Comparison of ENCODE assay signal across 8 mouse cellular contexts in the genomic region with DNA sequence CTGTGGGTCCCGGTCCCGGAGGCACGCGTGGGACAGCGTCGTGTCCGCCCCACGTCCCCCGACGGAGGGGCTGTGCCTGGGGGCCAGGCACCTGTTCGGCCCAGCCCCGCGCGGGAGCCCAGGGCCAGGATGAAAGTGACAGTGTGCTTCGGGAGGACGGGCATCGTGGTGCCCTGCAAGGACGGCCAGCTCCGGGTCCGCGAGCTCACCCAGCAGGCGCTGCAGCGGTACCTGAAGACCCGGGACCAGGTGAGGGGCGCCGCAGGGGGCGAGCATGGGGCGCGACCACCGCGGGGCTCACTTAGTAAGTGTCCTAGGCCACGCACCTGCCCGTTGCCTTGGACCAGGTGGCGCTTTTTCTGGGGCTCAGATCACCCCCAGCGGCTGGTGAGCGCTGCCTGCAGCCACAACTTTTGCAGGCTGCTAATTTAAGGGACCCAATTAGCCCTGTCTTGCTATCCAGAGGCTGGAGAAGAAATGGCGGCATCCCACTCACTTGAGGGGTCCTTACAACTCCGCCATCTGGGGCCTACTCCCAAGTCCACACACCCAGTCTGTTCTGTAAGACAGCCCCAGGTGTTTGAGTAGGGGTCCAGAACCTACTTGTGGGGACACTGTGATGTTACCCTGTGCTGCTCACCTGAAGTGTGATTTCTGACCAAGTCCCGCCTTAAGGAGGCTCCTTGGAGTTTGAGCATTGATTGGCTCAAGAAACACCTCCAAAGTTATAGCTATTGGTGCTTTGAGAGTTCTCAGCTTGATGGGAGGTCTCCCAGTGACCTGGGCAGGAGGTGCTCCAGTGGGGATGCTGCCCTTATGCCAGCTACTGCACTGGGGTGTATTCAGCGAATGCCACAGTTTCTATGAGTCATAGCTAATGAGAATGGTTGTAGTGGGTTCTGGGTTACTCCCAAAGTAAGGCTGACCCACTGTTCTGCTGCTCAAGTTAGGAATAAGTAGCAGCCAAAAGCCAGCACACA. TPM values are rescaled to one million over a fixed set of nuclear protein-coding genes. Genes with fewer than 3 reads are reported as not detected.
DNase-seq lines count a peak whose midpoint lies in the region; ATAC-seq and TF ChIP-seq lines count a peak whose summit lies in the region.

No protein-coding gene starts in this region.

- peak overlapping the region; percentile 67 for H3K4me3 ChIP-seq in forebrain, postnatal 0 days (ENCODE audit: low read depth, low read length)
- peak overlapping the region; percentile 89 for H3K4me3 ChIP-seq in hindbrain, postnatal 0 days (ENCODE audit: low read length)
- peak overlapping the region; percentile 73 for H3K4me3 ChIP-seq in liver, embryonic 12.5 days
- H3K4me3 ChIP-seq in neural tube, embryonic 11.5 days (ENCODE audit: low read depth, low read length): peak overlapping the region; percentile 93

- no peak overlapping the region for H3K27ac ChIP-seq in forebrain, postnatal 0 days (ENCODE audit: low read depth, low read length)
- peak overlapping the region; percentile 65; the same call in 1 of the 2 replicates for H3K27ac ChIP-seq in hindbrain, postnatal 0 days
- no peak overlapping the region for H3K27ac ChIP-seq in liver, embryonic 12.5 days
- H3K27ac ChIP-seq in neural tube, embryonic 11.5 days (ENCODE audit: low read depth, low read length): no peak overlapping the region

- H3K36me3 ChIP-seq in forebrain, postnatal 0 days (ENCODE audit: insufficient read depth): no peaks in the 10 kb centered on the region
- H3K36me3 ChIP-seq in hindbrain, postnatal 0 days (ENCODE audit: insufficient read depth, low read length): no peaks in the 10 kb centered on the region
- no peaks in the 10 kb centered on the region for H3K36me3 ChIP-seq in liver, embryonic 12.5 days
- H3K36me3 ChIP-seq in neural tube, embryonic 11.5 days (ENCODE audit: control insufficient read depth, insufficient read depth, low read length): no peaks in the 10 kb centered on the region

- peak overlapping the region; percentile 95 for H3K4me2 ChIP-seq in forebrain, postnatal 0 days (ENCODE audit: low read depth)
- peak overlapping the region; percentile 96 for H3K4me2 ChIP-seq in hindbrain, postnatal 0 days (ENCODE audit: low read depth, low read length)
- H3K4me2 ChIP-seq in liver, embryonic 12.5 days: peak overlapping the region; percentile 88
- peak overlapping the region; percentile 96 for H3K4me2 ChIP-seq in neural tube, embryonic 11.5 days (ENCODE audit: low read depth)

- no peaks in the 10 kb centered on the region for H3K4me1 ChIP-seq in forebrain, postnatal 0 days (ENCODE audit: insufficient read depth)
- no peaks in the 10 kb centered on the region for H3K4me1 ChIP-seq in hindbrain, postnatal 0 days (ENCODE audit: insufficient read depth, low read length)
- H3K4me1 ChIP-seq in liver, embryonic 12.5 days: peaks cover 13% of the 10 kb centered on the region; the same call in 1 of the 2 replicates
- peaks cover 8% of the 10 kb centered on the region for H3K4me1 ChIP-seq in neural tube, embryonic 11.5 days (ENCODE audit: control insufficient read depth, insufficient read depth, low read length)

- no peaks in the 10 kb centered on the region for H3K9me3 ChIP-seq in forebrain, postnatal 0 days (ENCODE audit: low read length)
- no peaks in the 10 kb centered on the region for H3K9me3 ChIP-seq in hindbrain, postnatal 0 days (ENCODE audit: low read length)
- H3K9me3 ChIP-seq in liver, embryonic 12.5 days (replicated peaks): no peaks in the 10 kb centered on the region
- no peaks in the 10 kb centered on the region for H3K9me3 ChIP-seq in neural tube, embryonic 11.5 days (ENCODE audit: control insufficient read depth, low read length)

- ATAC-seq in forebrain, postnatal 0 days: peak; percentile 42
- peak; percentile 74 for ATAC-seq in hindbrain, postnatal 0 days
- peak; percentile 35 for ATAC-seq in liver, embryonic 12.5 days
- peak; percentile 83 for ATAC-seq in neural tube, embryonic 11.5 days (ENCODE audit: insufficient read depth, low FRiP score, low TSS enrichment)

- WGBS in forebrain, postnatal 0 days: 4% methylated on average over 37 of the region's 40 CpGs
- WGBS in hindbrain, postnatal 0 days: 2% methylated on average over 38 of the region's 40 CpGs
- 4% methylated on average over 39 of the region's 40 CpGs for WGBS in liver, embryonic 12.5 days (ENCODE audit: insufficient replicate concordance)
- 4% methylated on average over 33 of the region's 40 CpGs for WGBS in neural tube, embryonic 11.5 days

- TF ChIP-seq CTCF in forebrain, postnatal 0 days (IDR thresholded peaks at IDR 0.05; ENCODE audit: low read depth): no peak; the same call in 1 of the 2 replicates
- peak; percentile 36 for TF ChIP-seq CTCF in hindbrain, postnatal 0 days (IDR thresholded peaks at IDR 0.05; ENCODE audit: low read depth)

- peaks cover 4% of the 10 kb centered on the region for H3K27me3 ChIP-seq in forebrain, postnatal 0 days (ENCODE audit: insufficient read depth, low read length)
- no peaks in the 10 kb centered on the region for H3K27me3 ChIP-seq in hindbrain, postnatal 0 days (ENCODE audit: insufficient read depth, low read length)
- H3K27me3 ChIP-seq in liver, embryonic 12.5 days (replicated peaks): peaks cover 19% of the 10 kb centered on the region; the same call in 1 of the 2 replicates
- no peaks in the 10 kb centered on the region for H3K27me3 ChIP-seq in neural tube, embryonic 11.5 days (ENCODE audit: control insufficient read depth, insufficient read depth, low read length)

- H3K9ac ChIP-seq in forebrain, postnatal 0 days: peak overlapping the region; percentile 57
- H3K9ac ChIP-seq in hindbrain, postnatal 0 days (replicated peaks; ENCODE audit: low read length): peak overlapping the region; percentile 71
- peak overlapping the region; percentile 73 for H3K9ac ChIP-seq in liver, embryonic 12.5 days
- peak overlapping the region; percentile 87 for H3K9ac ChIP-seq in neural tube, embryonic 11.5 days (ENCODE audit: low read length)

- DNase-seq in layer of hippocampus, postnatal 36 days: peak; percentile 5 to 11
- no peak for DNase-seq in layer of hippocampus, adult 8-10 months (ENCODE audit: low spot score in 2 of 2)
- DNase-seq in adrenal gland, postnatal 10 days: peak; percentile 26
- DNase-seq in forebrain, postnatal 0 days: no peak
- DNase-seq in hindbrain, postnatal 0 days (ENCODE audit: low spot score): peak; percentile 33
- peak; percentile 38 for DNase-seq in neural tube, embryonic 11.5 days (ENCODE audit: low spot score)
- no peak for DNase-seq in cerebellum, adult 9-10 months

RNA-seq across cellular contexts. Expression of gene Pard3b, which starts 0.8 kb away (rescaled TPM):
- total RNA-seq in layer of hippocampus, postnatal 36 days (2021): 1 to 10 TPM; 5.7 to 6.1 TPM
- 1 to 10 TPM; 3.5 to 6.4 (median 5.8) TPM for total RNA-seq in layer of hippocampus, adult 8-10 months (2022)
- total RNA-seq in adrenal gland, postnatal 10 days (2021): 10 to 100 TPM; 12.7 to 21.1 TPM
- 3.0 and 4.4 TPM in 2 replicates for total RNA-seq in forebrain, postnatal 0 days (2014; rRNA removed)
- polyA plus RNA-seq in forebrain, postnatal 0 days (2015; fragmentation: Nextera tagmentation; extraction: Ambion mirVana): 3.1 and 6.1 TPM in 2 replicates
- 5.6 and 6.5 TPM in 2 replicates for total RNA-seq in hindbrain, postnatal 0 days (2014; rRNA removed)
- 9.2 and 9.6 TPM in 2 replicates for polyA plus RNA-seq in hindbrain, postnatal 0 days (2015; fragmentation: Nextera tagmentation; extraction: Ambion mirVana)
- polyA plus RNA-seq in liver, embryonic 12.5 days (2016; fragmentation: Nextera tagmentation; extraction: Ambion mirVana): 5.7 and 6.5 TPM in 2 replicates
- 10.4 and 12.6 TPM in 2 replicates for polyA plus RNA-seq in neural tube, embryonic 11.5 days (2014; fragmentation: Nextera tagmentation; extraction: Ambion mirVana)

Comparison
In these comparisons a context has a peak if more than half of its experiments do, and no peak if none do; other contexts are left out.
1. DNase-seq: peak in layer of hippocampus, postnatal 36 days (2 of 2), adrenal gland, postnatal 10 days (single experiment), hindbrain, postnatal 0 days (single experiment) and neural tube, embryonic 11.5 days (single experiment); none in layer of hippocampus, adult 8-10 months (0 of 2), forebrain, postnatal 0 days (single experiment) and cerebellum, adult 9-10 months (single experiment).
2. Peak in every context shown above with its lines, with median percentiles within 50 percentile points of each other: ATAC-seq, H3K4me2 ChIP-seq, H3K4me3 ChIP-seq and H3K9ac ChIP-seq.